Mouse (Mus musculus) liver, postnatal 0 days (tissue): ENCODE data around the gene 1700003E16Rik.

Experiments used
- CTCF ChIP-seq: sonication (generic); IDR thresholded peaks from 2 replicates; pipeline ENCODE4 v1.5.1; 2016; ENCODE audit warnings: antibody characterized with exemption, low read depth
- EP300 ChIP-seq: IDR thresholded peaks from 2 replicates; pipeline ENCODE4 v1.6.1; 2016; ENCODE audit warnings: antibody characterized with exemption, low read depth, mild to moderate bottlenecking

DNA sequence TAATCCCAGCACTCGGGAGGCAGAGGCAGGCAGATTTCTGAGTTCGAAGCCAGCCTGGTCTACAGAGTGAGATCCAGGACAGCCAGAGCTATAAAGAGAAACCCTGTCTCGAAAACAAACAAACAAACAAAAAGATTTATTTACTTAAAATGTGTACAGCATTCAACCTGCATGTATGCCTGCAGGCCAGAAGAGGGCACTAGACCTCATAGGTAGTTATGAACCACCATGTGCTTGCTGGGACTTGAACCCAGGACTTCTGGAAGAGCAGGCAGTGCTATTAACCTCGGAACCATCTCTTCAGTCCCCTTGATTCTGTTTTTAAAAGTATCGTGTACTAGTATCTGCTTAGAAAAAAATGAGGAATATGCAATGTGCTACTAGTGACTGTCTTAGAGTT lies 28.8 kb upstream of the 1700003E16Rik start:
- TF ChIP-seq CTCF (peak; percentile 58), EP300 (no peak)
